Mouse (Mus musculus) neural tube, embryonic 14.5 days (tissue): ENCODE results near the gene Dennd6a. TPM values are rescaled to one million over a fixed set of nuclear protein-coding genes. Genes with fewer than 3 reads are reported as not detected.

Experiments
- ATAC-seq: fragments of 200-750 bp; cut with Nextera tagmentation; 2 replicates; pipeline ENCODE4 v1.8.0; 2017; ENCODE audit warnings: low read depth, mild to moderate bottlenecking, moderate TSS enrichment, moderate library complexity
- H3K27ac ChIP-seq: fragments of 300-500 bp; sonication (generic); 2 replicates; pipeline ENCODE4 v1.5.1; 2014; ENCODE audit warnings: low read depth, mild to moderate bottlenecking, control low read depth, low read length, moderate library complexity, mixed read lengths
- H3K27me3 ChIP-seq: fragments of 300-500 bp; sonication (generic); 2 replicates; pipeline ENCODE4 v1.6.1; 2014; ENCODE audit warnings: low read length; ENCODE audit not compliant: control insufficient read depth, insufficient read depth
- H3K36me3 ChIP-seq: fragments of 300-500 bp; sonication (generic); 2 replicates; pipeline ENCODE4 v1.6.1; 2014; ENCODE audit warnings: low read length, mixed read lengths; ENCODE audit not compliant: control insufficient read depth, insufficient read depth
- H3K4me1 ChIP-seq: fragments of 300-500 bp; sonication (generic); 2 replicates; pipeline ENCODE4 v1.6.1; 2014; ENCODE audit warnings: low read length; ENCODE audit not compliant: control insufficient read depth, insufficient read depth
- H3K4me2 ChIP-seq: fragments of 300-500 bp; sonication (generic); 2 replicates; pipeline ENCODE4 v1.6.1; 2014; ENCODE audit warnings: mild to moderate bottlenecking, low read depth, low read length, control low read depth
- H3K4me3 ChIP-seq: fragments of 300-500 bp; sonication (generic); 2 replicates; pipeline ENCODE4 v1.5.1; 2014; ENCODE audit warnings: low read depth, low read length, control low read depth, mixed read lengths
- H3K9ac ChIP-seq: fragments of 300-500 bp; sonication (generic); replicated peaks from 2 replicates; pipeline ENCODE4 v1.6.1; 2014; ENCODE audit warnings: low read depth, mild to moderate bottlenecking, control low read depth, low read length, mixed read lengths
- H3K9me3 ChIP-seq: fragments of 300-500 bp; sonication (generic); 2 replicates; pipeline ENCODE4 v1.6.1; 2016; ENCODE audit warnings: low read length; ENCODE audit not compliant: control insufficient read depth
- WGBS: fragments of 180-500 bp; shearing (Covaris S2); extraction: QIAGEN DNeasy Blood & Tissue Kit; methylation state at CpG from one replicate; pipeline ENCODE4 v1.1.7; 2014; 5-methylcytosine and 5-hydroxymethylcytosine counted together
- polyA plus RNA-seq: library from polyadenylated mRNA; unstranded; fragments of >200 nt; fragmentation: Nextera tagmentation; extraction: Ambion mirVana; gene quantifications from 2 replicates; pipeline ENCODE4 v1.2.1, GENCODE M21; 2014

Dennd6a gene
- polyA plus RNA-seq, 1 experiment from 2014 or later, result 18.8 TPM

DNA sequence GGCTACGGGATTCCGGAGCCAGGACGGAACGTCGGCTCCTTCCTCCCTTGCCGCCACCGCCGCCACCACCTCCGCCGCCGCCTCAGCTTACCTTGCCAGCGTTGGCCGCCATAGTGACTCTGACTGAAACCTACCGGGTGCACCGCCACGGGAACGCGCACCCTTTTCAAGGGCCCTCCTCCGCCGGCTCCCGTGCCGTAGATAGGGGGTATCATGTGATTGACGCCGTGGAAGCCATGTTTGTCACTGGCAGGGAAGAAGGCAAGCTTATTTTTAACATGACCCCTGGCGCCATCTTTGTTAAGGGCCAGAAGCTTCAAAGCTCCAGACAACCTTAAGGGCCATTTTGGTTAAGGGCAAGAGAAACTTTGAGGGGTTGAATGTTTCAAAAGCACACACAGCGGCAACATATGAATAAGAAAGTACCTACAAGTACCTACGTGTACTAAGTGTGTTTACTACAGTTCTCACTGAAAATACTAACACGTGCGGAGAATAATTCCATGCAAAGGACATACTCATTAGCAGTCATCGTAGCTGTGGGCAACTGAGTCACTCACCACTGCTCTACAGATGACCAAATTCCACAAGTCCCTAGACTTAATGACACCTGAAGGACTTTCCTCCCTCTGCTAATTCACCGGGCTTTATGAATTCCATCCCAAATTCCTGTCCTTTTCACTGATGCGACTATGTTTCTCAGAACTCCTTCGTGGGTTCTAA, 38.7 kb upstream of the Dennd6a start, which contains the start of gene Slmap:
Gene Slmap, minus strand, starts transcription at position 175 of the 723 bp plus-strand sequence.
- H3K9ac ChIP-seq, result peak within 1 kb of the TSS; percentile 90
- peaks cover 26% of the 10 kb centered on the region for H3K4me1 ChIP-seq
- H3K4me2 ChIP-seq, result peak within 1 kb of the TSS; percentile 90
- WGBS, result 12% methylated on average over 31 of the region's 33 CpGs
- no peaks in the 10 kb centered on the region for H3K9me3 ChIP-seq
- no peaks in the 10 kb centered on the region for H3K27me3 ChIP-seq
- no peaks in the 10 kb centered on the region for H3K36me3 ChIP-seq
- peak; percentile 95 for ATAC-seq
- peak within 1 kb of the TSS; percentile 83 for H3K27ac ChIP-seq
- peak within 1 kb of the TSS; percentile 97 for H3K4me3 ChIP-seq

DNA sequence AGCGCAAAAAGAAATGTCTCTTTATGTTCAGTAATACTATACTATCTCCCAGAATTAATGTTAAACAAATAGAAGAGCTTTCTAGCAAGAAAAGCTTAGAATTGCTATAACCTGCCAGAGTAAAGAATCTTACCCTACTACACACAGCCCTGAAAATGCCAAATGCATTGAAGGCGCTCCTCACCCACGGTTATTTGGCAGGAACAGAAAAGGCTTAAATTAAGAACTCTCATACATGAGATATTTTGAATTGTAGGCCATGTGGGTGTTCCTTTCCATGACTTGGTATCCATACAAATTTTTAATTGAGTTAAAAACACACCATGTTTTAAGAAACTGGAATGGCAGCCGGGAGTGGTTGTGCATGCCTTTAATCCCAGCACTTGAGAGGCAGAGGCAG, 34.4 kb upstream of the Dennd6a start:
- no peaks in the 10 kb centered on the region for H3K36me3 ChIP-seq
- H3K4me3 ChIP-seq, result no peak overlapping the region
- no peak overlapping the region for H3K4me2 ChIP-seq
- H3K9me3 ChIP-seq, result no peaks in the 10 kb centered on the region
- H3K4me1 ChIP-seq, result no peaks in the 10 kb centered on the region
- no peak overlapping the region for H3K9ac ChIP-seq
- H3K27ac ChIP-seq, result no peak overlapping the region
- ATAC-seq, result no peak
- no peaks in the 10 kb centered on the region for H3K27me3 ChIP-seq
- WGBS, result 95% methylated on average over 4 of the region's 4 CpGs

DNA sequence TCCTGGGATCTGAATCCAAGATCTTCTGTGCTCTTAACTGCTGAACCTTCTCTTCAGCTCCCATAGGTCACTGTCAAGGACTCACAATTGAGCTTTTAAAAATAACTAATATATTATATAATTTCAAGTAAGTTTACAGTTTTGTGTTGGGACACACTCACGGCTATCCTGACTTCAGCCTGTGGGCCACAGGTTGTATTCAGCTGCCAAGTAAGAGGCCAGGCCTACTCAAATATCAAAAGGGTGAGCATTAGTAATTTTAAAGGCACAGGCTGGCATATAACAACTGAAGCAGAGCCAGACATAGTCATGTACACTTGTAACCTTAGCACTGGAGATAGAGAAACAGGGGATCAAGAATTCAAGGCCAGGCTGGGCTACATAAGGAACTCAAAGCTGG, 33.1 kb upstream of the Dennd6a start:
- Histone ChIP-seq H3K27ac (no peak overlapping the region), H3K36me3 (no peaks in the 10 kb centered on the region), H3K4me3 (no peak overlapping the region), H3K9ac (no peak overlapping the region), H3K27me3 (no peaks in the 10 kb centered on the region), H3K4me1 (no peaks in the 10 kb centered on the region), H3K4me2 (no peak overlapping the region), H3K9me3 (no peaks in the 10 kb centered on the region)
- 78% methylated on average over 1 of the region's 1 CpGs for WGBS
- ATAC-seq, result no peak

DNA sequence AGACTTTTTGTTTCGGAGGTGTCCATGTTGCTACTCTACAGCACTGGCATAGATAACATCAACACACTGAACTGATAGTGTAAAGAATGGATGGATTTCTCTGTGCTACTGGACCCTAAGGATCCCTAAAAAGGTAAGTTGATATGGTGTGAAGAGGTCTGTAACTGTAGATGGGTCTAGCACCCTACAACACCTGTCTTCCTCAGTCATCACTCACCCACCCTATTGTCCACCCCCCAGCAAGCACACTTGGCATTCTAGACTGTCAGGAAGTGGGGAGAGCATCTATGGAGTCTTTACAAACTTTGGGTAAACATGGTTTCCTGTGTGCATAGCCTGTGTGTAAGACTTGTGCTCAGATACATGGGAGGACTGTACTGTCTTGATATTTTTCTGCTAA, 31.5 kb upstream of the Dennd6a start:
- ATAC-seq, result no peak

DNA sequence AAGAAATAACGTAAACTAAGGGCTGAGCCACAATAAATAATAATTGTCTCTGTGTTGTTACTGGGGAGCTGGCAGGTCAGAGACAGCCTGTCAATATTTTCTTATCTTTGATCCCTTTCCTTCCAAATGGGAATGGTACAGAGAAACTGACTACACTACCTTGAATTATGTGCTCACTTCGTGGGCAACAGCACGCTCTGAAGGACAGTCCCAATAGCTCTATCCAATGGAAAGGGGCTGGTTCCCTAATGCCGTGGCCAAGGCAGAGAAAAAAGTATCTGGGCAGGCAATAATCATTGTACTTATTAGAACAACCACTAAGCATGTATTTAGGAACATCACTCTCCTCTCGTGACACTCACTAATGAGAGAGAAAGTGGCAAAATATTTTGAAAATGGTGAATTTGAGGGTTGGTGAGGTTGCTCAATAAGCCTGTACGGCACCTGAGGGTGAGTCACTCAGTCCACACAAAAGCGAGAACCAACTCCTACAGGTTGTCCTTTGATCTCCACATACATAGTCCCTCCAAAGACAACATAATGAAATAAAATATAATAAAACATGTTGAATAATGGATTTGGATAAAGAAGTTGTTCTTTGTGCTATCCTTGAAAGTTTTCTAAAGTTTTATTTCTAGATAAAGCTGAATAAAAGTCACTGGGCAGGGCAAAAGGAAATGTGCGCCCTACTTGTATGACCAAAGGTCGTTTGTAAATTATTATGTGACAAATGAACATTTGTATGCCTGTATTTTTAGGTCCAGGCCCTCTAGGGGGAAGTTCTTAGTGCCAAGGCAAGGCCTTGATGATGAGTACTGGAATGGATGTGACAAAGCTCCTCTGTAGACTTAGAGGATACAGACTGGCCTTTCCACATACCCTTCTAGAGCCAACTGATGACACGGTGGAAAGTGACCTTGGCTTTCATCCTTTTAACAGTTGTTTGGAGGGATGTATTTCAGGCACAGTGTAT, 25.9 kb upstream of the Dennd6a start:
- H3K4me3 ChIP-seq, result no peak overlapping the region
- no peak for ATAC-seq
- H3K27me3 ChIP-seq, result no peaks in the 10 kb centered on the region
- H3K9ac ChIP-seq, result no peak overlapping the region
- 82% methylated on average over 10 of the region's 10 CpGs for WGBS
- H3K4me2 ChIP-seq, result no peak overlapping the region
- H3K4me1 ChIP-seq, result no peaks in the 10 kb centered on the region
- H3K9me3 ChIP-seq, result no peaks in the 10 kb centered on the region
- no peaks in the 10 kb centered on the region for H3K36me3 ChIP-seq
- H3K27ac ChIP-seq, result no peak overlapping the region

More for the DNA sequence above, 31.5 kb upstream of the Dennd6a start:
- no peaks in the 10 kb centered on the region for H3K9me3 ChIP-seq
- no peak overlapping the region for H3K4me2 ChIP-seq
- WGBS, result 98% methylated on average over 1 of the region's 1 CpGs
- H3K4me3 ChIP-seq, result no peak overlapping the region
- H3K9ac ChIP-seq, result no peak overlapping the region
- no peaks in the 10 kb centered on the region for H3K27me3 ChIP-seq
- no peaks in the 10 kb centered on the region for H3K36me3 ChIP-seq
- no peak overlapping the region for H3K27ac ChIP-seq
- H3K4me1 ChIP-seq, result no peaks in the 10 kb centered on the region

DNA sequence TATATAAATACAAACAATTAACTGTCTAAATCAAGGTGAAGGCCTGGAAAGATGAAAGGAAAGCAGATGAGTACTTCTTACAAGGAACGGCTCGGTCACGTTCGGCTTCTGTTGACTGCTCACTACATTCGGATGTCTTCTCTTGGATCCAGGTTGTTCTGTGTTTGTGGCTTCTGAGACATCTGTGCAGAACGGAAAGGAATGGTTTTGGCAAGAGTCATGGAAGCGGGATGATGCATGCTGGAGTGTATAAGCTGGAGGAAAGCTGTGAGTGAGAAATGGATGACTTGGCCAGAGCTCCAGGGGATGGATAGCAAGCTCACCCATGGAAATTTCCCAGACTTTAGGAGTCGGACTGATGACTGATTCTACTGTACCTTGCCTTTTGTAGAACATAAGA, 22.9 kb upstream of the Dennd6a start:
- no peak overlapping the region for H3K27ac ChIP-seq
- no peak overlapping the region for H3K4me2 ChIP-seq
- no peak overlapping the region for H3K9ac ChIP-seq
- no peak overlapping the region for H3K4me3 ChIP-seq
- no peaks in the 10 kb centered on the region for H3K27me3 ChIP-seq
- 92% methylated on average over 8 of the region's 8 CpGs for WGBS
- H3K36me3 ChIP-seq, result no peaks in the 10 kb centered on the region
- no peaks in the 10 kb centered on the region for H3K9me3 ChIP-seq
- H3K4me1 ChIP-seq, result no peaks in the 10 kb centered on the region
- ATAC-seq, result no peak

DNA sequence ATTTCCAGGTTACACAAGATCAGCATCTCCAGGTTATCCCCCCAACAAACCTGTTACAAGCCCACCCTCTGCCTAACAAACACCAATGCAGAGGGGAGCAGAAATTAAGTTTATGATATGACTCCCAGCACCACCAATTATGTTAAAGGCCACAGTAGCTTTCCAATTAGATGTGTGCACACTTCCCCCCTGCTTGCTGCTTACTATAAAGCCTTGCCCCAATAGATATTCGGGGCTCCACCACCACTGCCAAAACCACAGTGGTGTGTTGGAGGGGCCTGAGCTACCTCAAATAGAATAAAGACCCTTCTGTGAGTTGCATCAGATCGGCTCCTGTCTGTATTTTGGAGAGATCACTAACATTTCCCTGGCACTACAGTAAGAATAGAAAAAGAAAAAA, 21.2 kb upstream of the Dennd6a start:
- Histone ChIP-seq H3K4me1 (no peaks in the 10 kb centered on the region), H3K27me3 (no peaks in the 10 kb centered on the region), H3K36me3 (no peaks in the 10 kb centered on the region), H3K9me3 (no peaks in the 10 kb centered on the region), H3K9ac (no peak overlapping the region), H3K4me3 (no peak overlapping the region), H3K4me2 (no peak overlapping the region), H3K27ac (no peak overlapping the region)
- ATAC-seq, result no peak
- 84% methylated on average over 2 of the region's 2 CpGs for WGBS

DNA sequence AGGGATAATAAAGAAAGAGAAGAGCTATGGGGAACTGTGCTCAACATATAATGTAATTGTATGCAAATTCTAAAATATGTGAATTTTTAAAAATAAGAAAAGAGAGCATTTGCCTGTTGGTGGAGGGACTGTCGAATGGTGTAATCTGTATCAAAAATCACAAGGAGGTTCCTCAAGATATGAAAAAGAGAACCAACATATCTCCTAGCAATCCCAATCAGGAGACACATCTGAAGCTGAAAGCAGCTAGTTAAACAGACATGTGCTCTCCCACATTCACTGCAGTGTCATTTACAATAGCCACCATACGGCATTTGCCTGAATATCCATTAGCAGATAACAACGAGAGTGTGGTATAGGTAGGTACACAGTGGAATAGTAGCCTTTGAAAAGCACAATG, 20.8 kb upstream of the Dennd6a start:
- WGBS, result 91% methylated on average over 3 of the region's 3 CpGs
- H3K27me3 ChIP-seq, result no peaks in the 10 kb centered on the region
- no peak overlapping the region for H3K4me2 ChIP-seq
- no peak overlapping the region for H3K9ac ChIP-seq
- no peak overlapping the region for H3K27ac ChIP-seq
- no peak for ATAC-seq
- no peak overlapping the region for H3K4me3 ChIP-seq
- no peaks in the 10 kb centered on the region for H3K4me1 ChIP-seq
- no peaks in the 10 kb centered on the region for H3K9me3 ChIP-seq
- no peaks in the 10 kb centered on the region for H3K36me3 ChIP-seq

DNA sequence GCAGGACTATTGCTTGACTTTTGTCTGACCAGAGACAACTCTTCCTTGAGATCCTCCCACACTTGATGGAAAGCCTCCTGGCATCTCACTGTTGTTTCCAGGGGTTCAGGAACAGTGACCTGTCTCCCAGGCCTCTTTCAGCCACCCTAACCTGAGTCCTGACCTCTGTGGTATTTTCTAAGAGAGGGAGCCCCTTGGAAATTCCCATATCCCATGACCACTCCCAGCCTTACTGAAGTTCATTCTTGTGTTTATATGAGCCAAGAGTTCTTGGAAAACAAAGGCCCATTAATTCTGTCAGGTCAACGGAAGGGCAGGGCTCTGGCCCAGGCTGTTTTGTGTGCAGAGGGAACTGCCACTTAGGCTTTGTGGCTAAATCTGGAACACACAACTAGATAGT, 16.1 kb upstream of the Dennd6a start:
- Histone ChIP-seq H3K27me3 (no peaks in the 10 kb centered on the region), H3K36me3 (no peaks in the 10 kb centered on the region), H3K9me3 (no peaks in the 10 kb centered on the region), H3K9ac (no peak overlapping the region), H3K4me3 (no peak overlapping the region), H3K4me1 (no peaks in the 10 kb centered on the region), H3K4me2 (no peak overlapping the region), H3K27ac (no peak overlapping the region)
- no peak for ATAC-seq
- 59% methylated on average over 1 of the region's 1 CpGs for WGBS
